Mouse (Mus musculus): ENCODE results near the gene Col13a1. TPM values are rescaled to one million over a fixed set of nuclear protein-coding genes. Genes with fewer than 3 reads are reported as not detected.

Col13a1 gene
- polyA plus RNA-seq, 1 experiment from 2014 or later, result 6.9 TPM

Other genes starting within 250 kb of the Col13a1 start
- gene H2afy2, start 195.0 kb downstream of the Col13a1 start, polyA plus RNA-seq (2016; fragmentation: Nextera tagmentation; extraction: Ambion mirVana), result 383 and 385 TPM in 2 replicates
- 0.22 and 0.24 TPM in 2 replicates for gene Neurog3, start 154.0 kb upstream of the Col13a1 start, polyA plus RNA-seq (2016; fragmentation: Nextera tagmentation; extraction: Ambion mirVana)
- gene Fam241b, start 164.8 kb upstream of the Col13a1 start, polyA plus RNA-seq (2016; fragmentation: Nextera tagmentation; extraction: Ambion mirVana), result 20.9 and 22.3 TPM in 2 replicates

Data from embryonic facial prominence, embryonic 12.5 days (tissue).